Mouse (Mus musculus): Measurements from ENCODE around the gene Mmp15. TPM values are rescaled to one million over a fixed set of nuclear protein-coding genes. Genes with fewer than 3 reads are reported as not detected.

Mmp15 gene
- polyA plus RNA-seq, 1 experiment from 2014 or later = 8.9 TPM

DNA sequence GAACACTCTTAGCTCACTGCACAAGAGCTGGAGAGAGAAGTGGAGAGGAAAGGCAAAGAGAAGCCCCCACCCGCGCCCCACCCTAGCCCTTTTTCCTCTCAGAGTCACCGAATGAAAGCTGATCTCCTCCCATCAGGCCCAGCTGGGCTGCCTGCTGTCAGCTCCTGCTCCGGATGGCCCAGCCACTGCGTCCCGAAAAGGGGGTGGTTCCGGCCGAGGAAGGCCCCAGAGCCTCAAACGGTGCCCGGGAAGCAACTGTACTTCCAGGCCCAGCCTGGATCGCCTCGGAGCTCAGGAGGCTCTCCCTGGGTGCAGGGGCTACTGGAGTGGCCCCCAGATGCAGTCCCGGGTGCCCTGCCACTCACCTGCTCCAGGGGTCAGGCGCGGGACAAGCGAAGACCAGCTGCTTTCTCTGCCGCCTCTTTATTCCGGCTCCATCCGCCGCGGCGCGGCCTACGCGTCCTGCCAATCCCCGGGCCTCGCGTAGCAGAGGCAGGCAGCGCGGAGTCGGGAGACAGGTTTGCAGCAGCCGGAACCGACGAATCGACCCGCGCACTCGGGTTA lies 20.8 kb upstream of the Mmp15 start:
- ATAC-seq (replicated peaks; ENCODE audit: insufficient number of reproducible peaks, low FRiP score, low TSS enrichment, low read depth) = peak; percentile 31

GRCm38 (mm10) chr8:95331720-95332436 lies 20.2 kb upstream of the Mmp15 start, which contains the start of the genes Zfp319 and Usb1:
Gene Zfp319 (minus strand): TSS chr8:95331950.
Gene Usb1 (plus strand): TSS chr8:95332284.
- under 1% methylated on average over 47 of the region's 80 CpGs for WGBS
- H3K4me1 ChIP-seq (ENCODE audit: control insufficient read depth, insufficient read depth, low read length) = no peaks in the 10 kb centered on the region
- peak within 1 kb of the TSS; percentile 90 for H3K4me3 ChIP-seq (ENCODE audit: low read depth, low read length)
- peak; percentile 91 for ATAC-seq (replicated peaks; ENCODE audit: insufficient number of reproducible peaks, low FRiP score, low TSS enrichment, low read depth)
- peak within 1 kb of the TSS; percentile 91 for H3K9ac ChIP-seq (replicated peaks; ENCODE audit: low read length)
- DNase-seq (ENCODE audit: low spot score) = peak; percentile 97
- H3K36me3 ChIP-seq (replicated peaks; ENCODE audit: control insufficient read depth, insufficient read depth, low read depth, low read length) = peaks cover 19% of the 10 kb centered on the region
- H3K9me3 ChIP-seq (replicated peaks; ENCODE audit: control insufficient read depth, low read length) = no peaks in the 10 kb centered on the region
- no peaks in the 10 kb centered on the region for H3K27me3 ChIP-seq (ENCODE audit: control insufficient read depth, insufficient read depth, low read length)
- peak within 1 kb of the TSS; percentile 93 for H3K27ac ChIP-seq (replicated peaks; ENCODE audit: low read depth, low read length)
- peak within 1 kb of the TSS; percentile 42 for H3K4me2 ChIP-seq (ENCODE audit: low read depth, low read length)

More for the DNA sequence above, 20.8 kb upstream of the Mmp15 start:
- Histone ChIP-seq H3K27ac (replicated peaks; ENCODE audit: low read depth, low read length) (peak overlapping the region; percentile 93), H3K4me2 (ENCODE audit: low read depth, low read length) (peak overlapping the region; percentile 42), H3K27me3 (ENCODE audit: control insufficient read depth, insufficient read depth, low read length) (no peaks in the 10 kb centered on the region), H3K4me3 (ENCODE audit: low read depth, low read length) (peak overlapping the region; percentile 90), H3K9ac (replicated peaks; ENCODE audit: low read length) (peak overlapping the region; percentile 91), H3K36me3 (replicated peaks; ENCODE audit: control insufficient read depth, insufficient read depth, low read depth, low read length) (peaks cover 24% of the 10 kb centered on the region), H3K9me3 (replicated peaks; ENCODE audit: control insufficient read depth, low read length) (no peaks in the 10 kb centered on the region), H3K4me1 (ENCODE audit: control insufficient read depth, insufficient read depth, low read length) (no peaks in the 10 kb centered on the region)
- WGBS = under 1% methylated on average over 38 of the region's 38 CpGs
- DNase-seq (ENCODE audit: low spot score) = peak; percentile 75

DNA sequence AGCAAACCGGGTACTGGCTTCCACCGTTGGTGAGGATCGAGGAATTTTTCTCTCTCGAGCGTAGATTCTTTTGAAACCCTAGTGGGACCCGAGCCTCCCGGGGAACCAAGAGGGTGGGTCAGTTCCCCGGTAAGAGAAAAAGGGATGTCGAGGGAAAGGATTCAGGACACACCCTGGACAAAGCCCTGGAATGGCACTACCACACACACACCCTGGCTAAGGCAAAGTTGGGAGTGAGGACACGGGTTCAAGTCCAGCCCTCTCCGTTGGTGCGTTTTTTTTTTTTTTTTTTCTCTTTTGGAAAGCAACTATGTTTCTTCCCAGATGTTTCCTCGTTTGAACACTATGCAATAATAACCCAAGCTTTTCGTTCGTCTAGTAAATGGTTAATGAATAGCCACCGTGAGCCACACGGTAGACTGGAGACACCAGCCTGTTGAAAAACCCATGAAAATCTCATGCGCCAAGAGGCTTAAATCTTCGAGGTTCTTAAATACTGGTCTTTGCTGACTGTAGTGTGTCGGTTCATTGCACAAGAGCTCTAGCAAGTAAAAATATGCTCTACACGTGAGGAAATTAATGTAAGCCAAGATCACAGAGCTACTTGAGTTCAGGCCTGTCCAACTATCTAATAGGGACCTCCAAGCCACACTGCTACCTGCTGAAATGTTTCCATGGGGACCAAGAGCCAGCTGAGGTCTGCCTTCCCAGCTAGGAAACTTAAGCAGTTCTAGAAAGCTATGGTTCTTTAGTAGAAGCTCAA lies 19.4 kb upstream of the Mmp15 start:
- Histone ChIP-seq H3K27ac (replicated peaks; ENCODE audit: low read depth, low read length) (peak overlapping the region; percentile 93), H3K27me3 (ENCODE audit: control insufficient read depth, insufficient read depth, low read length) (no peaks in the 10 kb centered on the region), H3K4me2 (ENCODE audit: low read depth, low read length) (peak overlapping the region; percentile 42), H3K9ac (replicated peaks; ENCODE audit: low read length) (peak overlapping the region; percentile 91), H3K36me3 (replicated peaks; ENCODE audit: control insufficient read depth, insufficient read depth, low read depth, low read length) (peaks cover 15% of the 10 kb centered on the region), H3K4me3 (ENCODE audit: low read depth, low read length) (peak overlapping the region; percentile 90), H3K9me3 (replicated peaks; ENCODE audit: control insufficient read depth, low read length) (no peaks in the 10 kb centered on the region), H3K4me1 (ENCODE audit: control insufficient read depth, insufficient read depth, low read length) (no peaks in the 10 kb centered on the region)
- ATAC-seq (replicated peaks; ENCODE audit: insufficient number of reproducible peaks, low FRiP score, low TSS enrichment, low read depth) = peak; percentile 45; the same call in 1 of the 2 replicates
- 27% methylated on average over 21 of the region's 21 CpGs for WGBS
- no peak for DNase-seq (ENCODE audit: low spot score)

DNA sequence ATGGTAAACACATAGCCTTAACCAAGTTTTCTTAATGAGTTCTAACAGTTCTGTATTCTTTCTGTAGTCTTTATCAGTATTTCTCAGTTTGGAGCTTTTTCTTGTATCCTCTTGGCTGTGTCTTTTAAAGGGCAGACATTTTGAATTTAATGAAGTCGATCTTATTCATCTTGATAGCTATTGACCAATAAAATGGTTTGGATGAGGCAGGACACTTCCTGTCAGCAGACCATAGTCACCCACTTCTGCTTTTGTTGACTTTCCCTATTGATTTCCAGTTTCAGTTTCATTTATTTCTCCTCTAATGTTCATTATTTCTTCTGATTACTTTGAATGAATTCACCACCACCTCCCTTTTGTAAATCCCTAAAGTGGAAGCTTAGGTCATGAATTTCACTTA lies 16.4 kb upstream of the Mmp15 start:
- Histone ChIP-seq H3K4me3 (ENCODE audit: low read depth, low read length) (no peak overlapping the region), H3K4me2 (ENCODE audit: low read depth, low read length) (no peak overlapping the region), H3K9me3 (replicated peaks; ENCODE audit: control insufficient read depth, low read length) (no peaks in the 10 kb centered on the region), H3K36me3 (replicated peaks; ENCODE audit: control insufficient read depth, insufficient read depth, low read depth, low read length) (no peaks in the 10 kb centered on the region), H3K27ac (replicated peaks; ENCODE audit: low read depth, low read length) (no peak overlapping the region), H3K9ac (replicated peaks; ENCODE audit: low read length) (no peak overlapping the region), H3K27me3 (ENCODE audit: control insufficient read depth, insufficient read depth, low read length) (no peaks in the 10 kb centered on the region), H3K4me1 (ENCODE audit: control insufficient read depth, insufficient read depth, low read length) (no peaks in the 10 kb centered on the region)
- WGBS = 86% methylated on average over 1 of the region's 1 CpGs
- ATAC-seq (replicated peaks; ENCODE audit: insufficient number of reproducible peaks, low FRiP score, low TSS enrichment, low read depth) (no peak), DNase-seq (ENCODE audit: low spot score) (no peak)

GRCm38 (mm10) chr8:95336363-95336762 lies 15.7 kb upstream of the Mmp15 start:
- Histone ChIP-seq H3K4me2 (ENCODE audit: low read depth, low read length) (no peak overlapping the region), H3K36me3 (replicated peaks; ENCODE audit: control insufficient read depth, insufficient read depth, low read depth, low read length) (no peaks in the 10 kb centered on the region)
- no peak for ATAC-seq (replicated peaks; ENCODE audit: insufficient number of reproducible peaks, low FRiP score, low TSS enrichment, low read depth)

GRCm38 (mm10) chr8:95341721-95342120 lies 10.3 kb upstream of the Mmp15 start:
- H3K4me2 ChIP-seq (ENCODE audit: low read depth, low read length) = no peak overlapping the region
- no peak for ATAC-seq (replicated peaks; ENCODE audit: insufficient number of reproducible peaks, low FRiP score, low TSS enrichment, low read depth)
- H3K27ac ChIP-seq (replicated peaks; ENCODE audit: low read depth, low read length) = no peak overlapping the region
- no peak overlapping the region for H3K9ac ChIP-seq (replicated peaks; ENCODE audit: low read length)
- no peak for DNase-seq (ENCODE audit: low spot score)
- no peak overlapping the region for H3K4me3 ChIP-seq (ENCODE audit: low read depth, low read length)
- WGBS = 67% methylated on average over 5 of the region's 5 CpGs
- no peaks in the 10 kb centered on the region for H3K36me3 ChIP-seq (replicated peaks; ENCODE audit: control insufficient read depth, insufficient read depth, low read depth, low read length)
- no peaks in the 10 kb centered on the region for H3K9me3 ChIP-seq (replicated peaks; ENCODE audit: control insufficient read depth, low read length)
- no peaks in the 10 kb centered on the region for H3K4me1 ChIP-seq (ENCODE audit: control insufficient read depth, insufficient read depth, low read length)
- no peaks in the 10 kb centered on the region for H3K27me3 ChIP-seq (ENCODE audit: control insufficient read depth, insufficient read depth, low read length)

More at GRCm38 (mm10) chr8:95336363-95336762, 15.7 kb upstream of the Mmp15 start:
- DNase-seq (ENCODE audit: low spot score) = no peak
- Histone ChIP-seq H3K4me3 (ENCODE audit: low read depth, low read length) (no peak overlapping the region), H3K4me1 (ENCODE audit: control insufficient read depth, insufficient read depth, low read length) (no peaks in the 10 kb centered on the region), H3K27ac (replicated peaks; ENCODE audit: low read depth, low read length) (no peak overlapping the region), H3K27me3 (ENCODE audit: control insufficient read depth, insufficient read depth, low read length) (no peaks in the 10 kb centered on the region), H3K9ac (replicated peaks; ENCODE audit: low read length) (no peak overlapping the region), H3K9me3 (replicated peaks; ENCODE audit: control insufficient read depth, low read length) (no peaks in the 10 kb centered on the region)

- no peak overlapping the region for H3K4me2 ChIP-seq (ENCODE audit: low read depth, low read length)
- no peaks in the 10 kb centered on the region for H3K9me3 ChIP-seq (replicated peaks; ENCODE audit: control insufficient read depth, low read length)
- no peaks in the 10 kb centered on the region for H3K27me3 ChIP-seq (ENCODE audit: control insufficient read depth, insufficient read depth, low read length)
- WGBS = 68% methylated on average over 6 of the region's 6 CpGs
- no peak overlapping the region for H3K4me3 ChIP-seq (ENCODE audit: low read depth, low read length)
- H3K9ac ChIP-seq (replicated peaks; ENCODE audit: low read length) = no peak overlapping the region
- ATAC-seq (replicated peaks; ENCODE audit: insufficient number of reproducible peaks, low FRiP score, low TSS enrichment, low read depth) (no peak), DNase-seq (ENCODE audit: low spot score) (no peak)
- no peaks in the 10 kb centered on the region for H3K4me1 ChIP-seq (ENCODE audit: control insufficient read depth, insufficient read depth, low read length)
- no peak overlapping the region for H3K27ac ChIP-seq (replicated peaks; ENCODE audit: low read depth, low read length)
- H3K36me3 ChIP-seq (replicated peaks; ENCODE audit: control insufficient read depth, insufficient read depth, low read depth, low read length) = no peaks in the 10 kb centered on the region
These were observed 7.4 kb upstream of the Mmp15 start for GRCm38 (mm10) chr8:95344668-95345067.

All from embryonic facial prominence, embryonic 11.5 days (tissue).